Mouse (Mus musculus) heart, embryonic 14.5 days (tissue): ENCODE results near the gene Raly. TPM values are rescaled to one million over a fixed set of nuclear protein-coding genes. Genes with fewer than 3 reads are reported as not detected.
"Not testable (repeated sequence)": the region's sequence is repeated elsewhere in the genome, so short reads cannot be mapped to it uniquely, and the experiment has no call there.

Experiments used
- ATAC-seq: fragments of 200-750 bp; cut with Nextera tagmentation; 2 replicates; pipeline ENCODE4 v1.8.0; 2017; ENCODE audit warnings: low read depth, moderate TSS enrichment; ENCODE audit not compliant: insufficient number of reproducible peaks, insufficient read depth, low FRiP score
- H3K27ac ChIP-seq, 2 experiments: fragments of 200-500 bp in 1 of 2; fragments of 300-500 bp in 1 of 2; sonication (generic) in 1 of 2; replicated peaks in 1 of 2; 2 replicates each; pipeline ENCODE4 v1.5.1; 2012 to 2014; ENCODE audit warnings: low read depth in 2 of 2, low read length in 2 of 2, control low read depth in 1 of 2, mild to moderate bottlenecking in 1 of 2, mixed read lengths in 1 of 2; ENCODE audit not compliant: control insufficient read depth in 1 of 2, insufficient read depth in 1 of 2
- H3K27me3 ChIP-seq: fragments of 300-500 bp; sonication (generic); 2 replicates; pipeline ENCODE4 v1.6.1; 2014; ENCODE audit warnings: mild to moderate bottlenecking, low read length, control low read depth; ENCODE audit not compliant: control insufficient read depth, insufficient read depth
- H3K36me3 ChIP-seq: fragments of 300-500 bp; sonication (generic); 2 replicates; pipeline ENCODE4 v1.6.1; 2014; ENCODE audit warnings: mild to moderate bottlenecking, control low read depth, low read length, mixed read lengths; ENCODE audit not compliant: control insufficient read depth, insufficient read depth
- H3K4me1 ChIP-seq, 2 experiments: fragments of 200-500 bp in 1 of 2; fragments of 300-500 bp in 1 of 2; sonication (generic) in 1 of 2; 2 replicates each; pipeline ENCODE4 v1.6.1; 2012 to 2014; ENCODE audit warnings: low read length in 2 of 2, control low read depth in 1 of 2, mixed read lengths in 1 of 2; ENCODE audit not compliant: control insufficient read depth in 2 of 2, insufficient read depth in 2 of 2
- H3K4me2 ChIP-seq: fragments of 300-500 bp; sonication (generic); 2 replicates; pipeline ENCODE4 v1.6.1; 2014; ENCODE audit warnings: mild to moderate bottlenecking, low read length
- H3K4me3 ChIP-seq, 2 experiments: fragments of 200-500 bp in 1 of 2; fragments of 300-500 bp in 1 of 2; sonication (generic) in 1 of 2; 2 replicates each; pipeline ENCODE4 v1.5.1; 2012 to 2014; ENCODE audit warnings: low read length in 2 of 2, mild to moderate bottlenecking in 2 of 2, control low read depth in 1 of 2, low read depth in 1 of 2, moderate library complexity in 1 of 2; ENCODE audit not compliant: control insufficient read depth in 1 of 2, insufficient read depth in 1 of 2
- H3K9ac ChIP-seq: fragments of 300-500 bp; sonication (generic); 2 replicates; pipeline ENCODE4 v1.6.1; 2014; ENCODE audit warnings: mild to moderate bottlenecking, low read length
- H3K9me3 ChIP-seq: fragments of 300-500 bp; sonication (generic); 2 replicates; pipeline ENCODE4 v1.6.1; 2016; ENCODE audit warnings: low read length, control low read depth; ENCODE audit not compliant: control insufficient read depth
- WGBS: fragments of 180-500 bp; shearing (Covaris S2); extraction: QIAGEN DNeasy Blood & Tissue Kit; methylation state at CpG from one replicate; pipeline ENCODE4 v1.1.7; 2014; 5-methylcytosine and 5-hydroxymethylcytosine counted together
- polyA plus RNA-seq: library from polyadenylated mRNA; unstranded; fragments of >200 nt; fragmentation: Nextera tagmentation; extraction: Ambion mirVana; gene quantifications from 2 replicates; pipeline ENCODE4 v1.2.1, GENCODE M21; 2014

Gene Raly
- polyA plus RNA-seq, 1 experiment from 2014 or later = 54.2 TPM

GRCm38 (mm10) chr2:154892201-154893044 is 101.5 kb downstream of the Raly start, which contains the start of gene Eif2s2:
Gene Eif2s2, minus strand, starts transcription at chr2:154892935.
- Histone ChIP-seq H3K27ac (peak within 1 kb of the TSS; percentile 78 to 87), H3K4me2 (peak within 1 kb of the TSS; percentile 95), H3K27me3 (no peaks in the 10 kb centered on the region), H3K9ac (peak within 1 kb of the TSS; percentile 93), H3K4me3 (peak within 1 kb of the TSS; percentile 74 to 75), H3K9me3 (no peaks in the 10 kb centered on the region), H3K36me3 (peaks cover 12% of the 10 kb centered on the region), H3K4me1 (peaks cover 0 to 20% of the 10 kb centered on the region in 2 experiments; a peak in 3 of 4 replicates)
- peak; percentile 97 for ATAC-seq
- WGBS = under 1% methylated on average over 73 of the region's 75 CpGs

DNA sequence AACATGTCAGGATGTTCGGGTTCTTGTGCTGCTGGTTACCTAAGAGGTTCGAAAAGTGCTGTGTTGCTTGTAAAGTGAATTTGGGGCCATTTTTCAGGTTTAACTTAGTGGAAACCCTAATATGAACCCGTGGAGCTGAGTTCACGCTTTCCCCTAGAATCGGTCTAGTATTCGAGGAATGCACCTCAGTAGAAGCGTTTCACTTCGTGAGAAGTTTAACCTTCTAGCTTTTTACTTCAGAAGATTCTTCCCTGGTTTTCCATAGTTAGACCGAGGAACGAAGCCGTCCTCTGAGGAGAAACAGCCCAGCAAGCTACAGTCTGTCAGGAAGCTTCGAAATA is 102.1 kb downstream of the Raly start:
- H3K9me3 ChIP-seq = no peaks in the 10 kb centered on the region

DNA sequence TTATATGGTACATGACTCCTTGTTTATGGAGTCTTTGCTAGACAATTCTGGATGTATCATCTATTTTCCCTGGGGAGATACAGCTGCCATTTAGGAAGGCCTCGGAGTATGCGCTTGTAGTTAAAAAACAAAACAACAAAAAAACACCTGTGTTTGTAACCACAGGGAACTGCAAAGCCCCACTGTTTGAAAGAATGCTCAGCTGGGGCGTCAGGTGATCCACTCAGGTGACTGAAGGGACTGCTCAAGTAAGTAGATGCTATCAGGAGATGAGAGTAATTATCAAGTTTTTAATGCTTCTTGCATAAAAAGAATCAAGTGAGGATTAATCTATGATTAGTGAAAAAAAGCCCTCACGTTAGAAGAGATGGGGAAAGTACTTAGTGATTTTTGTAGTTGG is 102.7 kb downstream of the Raly start:
- 61% methylated on average over 4 of the region's 4 CpGs for WGBS
- no peak overlapping the region; a peak in 1 of 4 replicates for H3K4me3 ChIP-seq
- peak overlapping the region; percentile 95 for H3K4me2 ChIP-seq
- H3K27me3 ChIP-seq = no peaks in the 10 kb centered on the region
- 0 out of 2 replicates have a peak, but pooled peaks cover 3% of the 10 kb centered on the region for H3K36me3 ChIP-seq
- H3K9me3 ChIP-seq = no peaks in the 10 kb centered on the region
- H3K4me1 ChIP-seq = peaks cover 0 to 20% of the 10 kb centered on the region in 2 experiments; a peak in 3 of 4 replicates
- H3K9ac ChIP-seq = no peak overlapping the region; the same call in 1 of the 2 replicates
- ATAC-seq = no peak
- H3K27ac ChIP-seq = no peak overlapping the region

More for the DNA sequence above, 102.1 kb downstream of the Raly start:
- no peak for ATAC-seq
- Histone ChIP-seq H3K27me3 (no peaks in the 10 kb centered on the region), H3K4me2 (peak overlapping the region; percentile 95), H3K27ac (no peak overlapping the region), H3K4me3 (peak overlapping the region; percentile 53 to 74), H3K4me1 (peaks cover 0 to 20% of the 10 kb centered on the region in 2 experiments; a peak in 3 of 4 replicates), H3K36me3 (peaks cover 7% of the 10 kb centered on the region), H3K9ac (peak overlapping the region; percentile 63)
- WGBS = 9% methylated on average over 12 of the region's 12 CpGs

DNA sequence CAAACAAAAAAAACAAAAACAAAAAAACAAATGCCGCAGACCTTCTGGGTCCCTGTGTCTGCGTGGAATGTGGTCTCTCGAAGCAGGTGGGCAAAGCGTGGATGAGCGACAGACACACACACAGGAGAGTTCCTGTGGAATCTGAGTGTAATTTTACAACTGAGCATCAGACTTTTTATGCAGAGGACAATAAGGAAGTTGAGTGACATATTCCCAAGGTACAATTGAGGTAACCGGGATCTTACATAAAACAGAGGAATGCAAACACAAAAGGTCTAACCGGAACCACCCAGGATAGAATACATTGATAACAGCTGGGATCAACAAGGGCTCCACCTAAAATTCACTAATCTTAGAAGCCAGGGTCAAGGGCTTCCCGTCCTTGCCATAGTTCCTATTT is 108.1 kb downstream of the Raly start:
- H3K36me3 ChIP-seq, H3K27me3 ChIP-seq, H3K4me1 ChIP-seq, H3K27ac ChIP-seq, H3K4me3 ChIP-seq, H3K4me2 ChIP-seq, ATAC-seq, H3K9ac ChIP-seq, H3K9me3 ChIP-seq: not testable (repeated sequence)
- WGBS = 87% methylated on average over 7 of the region's 8 CpGs

GRCm38 (mm10) chr2:154899412-154899811 is 108.5 kb downstream of the Raly start:
- 71% methylated on average over 4 of the region's 4 CpGs for WGBS
- not testable (repeated sequence) for H3K9me3 ChIP-seq, H3K4me3 ChIP-seq, H3K27me3 ChIP-seq, H3K4me2 ChIP-seq, ATAC-seq, H3K27ac ChIP-seq, H3K36me3 ChIP-seq, H3K4me1 ChIP-seq, H3K9ac ChIP-seq

GRCm38 (mm10) chr2:154902111-154902510 is 111.2 kb downstream of the Raly start:
- Histone ChIP-seq H3K4me2 (no peak overlapping the region), H3K4me1 (no peaks in the 10 kb centered on the region), H3K9me3 (no peaks in the 10 kb centered on the region), H3K27me3 (no peaks in the 10 kb centered on the region), H3K36me3 (no peaks in the 10 kb centered on the region), H3K4me3 (no peak overlapping the region), H3K27ac (no peak overlapping the region), H3K9ac (no peak overlapping the region)
- WGBS = 88% methylated on average over 3 of the region's 3 CpGs
- ATAC-seq = no peak

- Histone ChIP-seq H3K36me3 (no peaks in the 10 kb centered on the region), H3K4me1 (no peaks in the 10 kb centered on the region), H3K27me3 (no peaks in the 10 kb centered on the region), H3K9ac (no peak overlapping the region), H3K27ac (no peak overlapping the region), H3K4me2 (no peak overlapping the region), H3K9me3 (no peaks in the 10 kb centered on the region), H3K4me3 (no peak overlapping the region)
- 58% methylated on average over 2 of the region's 2 CpGs for WGBS
- no peak for ATAC-seq
These were observed 114.9 kb downstream of the Raly start for GRCm38 (mm10) chr2:154905796-154906195.
